Mouse (Mus musculus) spleen, postnatal 4 days (tissue): Measurements from ENCODE around the gene Gm43951.
"Not testable (repeated sequence)": the region's sequence is repeated elsewhere in the genome, so short reads cannot be mapped to it uniquely, and the experiment has no call there.

ENCODE experiments used
- DNase-seq, 2 experiments: peaks; one replicate each; pipeline ENCODE4 v3.0.0; 2022; ENCODE audit warnings: low spot score in 2 of 2

Gene Gm43951

DNA sequence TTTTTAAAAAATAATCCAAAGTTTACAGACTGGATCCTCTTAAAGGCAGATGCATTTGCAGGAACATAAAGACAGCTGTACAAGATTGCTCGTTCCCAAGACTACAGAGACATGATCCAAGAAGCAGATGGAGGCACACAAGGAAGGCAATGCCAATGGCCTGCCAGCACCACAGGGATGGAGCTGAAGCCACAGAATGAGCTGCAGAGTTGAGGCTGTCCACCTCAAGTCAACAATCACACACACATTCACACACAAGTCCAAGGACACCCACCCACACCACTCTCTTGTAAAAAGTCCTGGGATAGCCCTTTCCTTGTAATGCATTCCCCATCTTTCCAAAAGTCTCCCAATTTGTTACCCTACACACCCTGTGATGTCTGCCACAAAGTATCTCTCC lies 3.2 kb downstream of the Gm43951 start:
- no peak for DNase-seq

DNA sequence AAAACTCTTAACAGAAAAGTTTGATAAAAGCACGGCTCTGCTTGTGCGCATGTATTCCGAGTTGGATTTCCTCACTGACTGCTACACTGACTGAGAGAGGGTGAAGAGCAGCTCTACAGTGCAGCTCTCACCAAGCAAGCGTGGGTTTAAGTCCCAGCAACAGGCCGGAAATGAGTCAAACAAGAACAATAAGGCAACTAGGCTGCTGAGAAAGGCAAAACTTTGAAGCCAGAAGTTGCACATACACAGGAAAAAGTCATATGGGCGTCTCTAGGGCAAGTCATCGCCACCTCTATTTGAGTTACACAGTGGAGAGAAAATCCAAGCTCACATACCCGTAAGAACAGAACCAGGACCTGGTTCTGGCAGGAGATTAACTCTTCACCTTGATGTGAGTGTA lies 10.1 kb downstream of the Gm43951 start:
- DNase-seq: no peak

- DNase-seq: no peak
These were observed 12.4 kb downstream of the Gm43951 start for GRCm38 (mm10) chr11:72194259-72194658.

GRCm38 (mm10) chr11:72190857-72191256 lies 15.8 kb downstream of the Gm43951 start:
- DNase-seq: no peak

- DNase-seq: no peak
These were observed 22.4 kb downstream of the Gm43951 start for GRCm38 (mm10) chr11:72184252-72184651.

DNA sequence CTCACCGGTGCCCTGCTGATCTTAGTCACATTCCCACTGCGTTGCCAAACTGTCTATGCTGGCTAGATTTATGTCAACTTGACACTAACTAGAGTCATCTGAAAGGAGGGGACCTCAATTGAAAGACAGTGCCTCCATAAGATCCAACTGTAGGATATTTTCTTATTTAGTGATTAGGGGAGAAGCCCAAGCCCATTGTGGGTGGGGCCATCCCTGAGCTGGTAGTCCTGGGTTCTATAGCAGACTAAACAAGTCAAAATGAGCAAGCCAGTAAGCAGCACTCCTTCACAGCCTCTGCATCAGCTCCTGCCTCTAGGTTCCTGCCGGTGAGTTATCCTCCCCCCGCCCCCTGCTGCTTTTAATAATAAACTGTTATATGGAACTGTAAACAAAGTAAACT lies 25.5 kb downstream of the Gm43951 start:
- no peak for DNase-seq

DNA sequence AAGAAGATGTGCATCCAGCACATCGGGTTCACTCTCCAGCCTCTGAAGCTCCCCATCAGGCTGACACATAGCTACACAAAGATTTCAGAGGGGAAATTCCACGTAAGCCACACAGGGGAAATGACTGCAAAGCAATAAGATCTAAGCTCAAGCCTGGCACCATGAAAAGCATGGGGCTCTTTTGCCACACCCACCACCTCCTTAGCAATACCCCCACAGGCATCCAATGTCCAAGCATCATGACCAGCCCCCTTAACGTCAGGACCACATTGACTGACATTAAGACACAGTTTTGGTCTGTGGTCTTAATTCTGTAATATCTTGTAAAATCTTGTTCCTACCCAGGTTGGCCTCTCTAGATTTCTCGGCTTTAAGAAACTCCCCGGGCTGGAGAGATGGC lies 26.1 kb downstream of the Gm43951 start:
- DNase-seq: no peak

DNA sequence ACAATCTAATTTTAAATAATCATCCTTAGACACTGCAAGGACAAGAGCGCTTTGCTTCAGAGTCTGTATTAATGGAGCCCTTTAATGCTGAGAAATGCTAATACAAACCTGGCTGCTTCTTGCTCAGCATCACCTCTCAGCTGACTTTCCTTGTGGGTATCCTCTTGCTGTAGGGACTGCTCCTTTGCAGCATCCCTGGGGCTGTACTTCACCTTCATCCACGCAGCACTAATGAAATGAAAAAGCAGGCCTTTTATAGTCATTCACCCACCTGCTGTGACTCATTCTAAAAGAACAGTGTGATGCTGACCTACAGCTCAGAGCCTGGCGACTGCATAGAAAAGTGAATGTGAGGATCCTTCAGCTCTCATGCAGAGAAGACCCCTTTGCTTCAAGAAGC lies 30.1 kb downstream of the Gm43951 start:
- no peak for DNase-seq

GRCm38 (mm10) chr11:72175966-72176365 lies 30.7 kb downstream of the Gm43951 start:
- DNase-seq: no peak

DNA sequence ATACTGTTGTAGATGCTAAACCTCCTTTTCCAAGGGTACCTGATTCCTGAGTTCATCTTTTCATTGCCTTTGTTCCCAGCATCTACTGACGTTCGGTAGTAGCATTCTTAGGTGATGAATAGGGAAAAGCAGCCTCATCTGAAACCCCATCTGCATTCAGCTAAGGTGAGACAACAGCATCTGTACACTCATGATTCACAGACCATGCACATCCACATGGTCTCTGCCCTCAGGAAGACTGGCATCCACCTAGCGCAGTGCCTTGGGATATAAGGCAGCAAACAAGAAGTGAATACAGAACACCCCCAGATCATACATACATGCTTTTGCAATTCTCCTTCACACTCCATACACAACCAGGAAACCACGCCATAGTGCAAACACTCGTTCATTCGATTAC lies 31.9 kb downstream of the Gm43951 start:
- no peak for DNase-seq

- no peak for DNase-seq
These were observed 33.1 kb downstream of the Gm43951 start for GRCm38 (mm10) chr11:72173506-72173905.

DNA sequence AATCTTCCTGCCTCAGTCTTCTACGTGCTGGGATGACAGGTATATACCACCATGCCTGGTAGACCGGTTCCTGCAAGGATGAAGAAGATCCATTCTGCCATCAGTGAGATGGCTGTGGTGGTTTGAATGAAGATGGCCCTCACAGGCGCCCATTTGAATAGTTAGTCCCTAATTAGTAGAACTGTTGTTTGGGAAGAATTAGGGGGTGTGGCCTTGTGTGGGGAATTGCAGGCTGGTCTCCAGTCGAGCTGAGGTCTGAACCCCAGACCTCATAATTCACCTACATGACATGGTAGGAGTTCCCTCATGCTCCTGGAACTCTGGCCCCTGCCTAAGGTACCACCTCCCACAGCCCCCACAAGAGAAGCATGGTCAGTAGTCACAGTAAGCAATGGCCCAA lies 34.7 kb downstream of the Gm43951 start:
- not testable (repeated sequence) for DNase-seq

GRCm38 (mm10) chr11:72169871-72170270 lies 36.8 kb downstream of the Gm43951 start:
- no peak for DNase-seq

GRCm38 (mm10) chr11:72163198-72163597 lies 43.4 kb downstream of the Gm43951 start:
- DNase-seq: no peak

- DNase-seq: no peak
These were observed 50.0 kb downstream of the Gm43951 start for GRCm38 (mm10) chr11:72156624-72157023.

DNA sequence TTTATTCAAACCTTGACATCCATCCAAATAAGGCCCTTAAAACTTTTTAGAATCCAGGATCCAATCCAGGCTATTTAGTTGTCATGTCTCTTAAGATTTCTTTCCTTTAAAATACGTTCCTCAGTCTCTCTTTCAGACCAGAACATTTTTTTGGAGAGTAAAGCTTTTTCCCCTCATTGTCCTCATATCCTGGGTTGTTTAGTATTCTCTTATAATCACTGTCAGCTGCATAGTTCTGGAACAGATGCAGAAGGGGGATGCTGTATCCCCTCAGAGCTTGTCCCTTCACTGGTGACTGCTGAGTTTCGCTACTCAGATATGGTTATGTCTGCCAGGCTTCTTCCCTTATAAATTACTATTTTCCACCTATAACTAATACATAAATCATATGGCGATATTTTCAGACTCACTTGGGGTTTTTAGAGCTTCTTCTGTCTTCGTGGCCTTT lies 50.6 kb downstream of the Gm43951 start:
- DNase-seq: no peak

GRCm38 (mm10) chr11:72155186-72155980 lies 51.3 kb downstream of the Gm43951 start:
- no peak for DNase-seq
